Comparison of ENCODE assay signal across 10 mouse cellular contexts in the genomic region with DNA sequence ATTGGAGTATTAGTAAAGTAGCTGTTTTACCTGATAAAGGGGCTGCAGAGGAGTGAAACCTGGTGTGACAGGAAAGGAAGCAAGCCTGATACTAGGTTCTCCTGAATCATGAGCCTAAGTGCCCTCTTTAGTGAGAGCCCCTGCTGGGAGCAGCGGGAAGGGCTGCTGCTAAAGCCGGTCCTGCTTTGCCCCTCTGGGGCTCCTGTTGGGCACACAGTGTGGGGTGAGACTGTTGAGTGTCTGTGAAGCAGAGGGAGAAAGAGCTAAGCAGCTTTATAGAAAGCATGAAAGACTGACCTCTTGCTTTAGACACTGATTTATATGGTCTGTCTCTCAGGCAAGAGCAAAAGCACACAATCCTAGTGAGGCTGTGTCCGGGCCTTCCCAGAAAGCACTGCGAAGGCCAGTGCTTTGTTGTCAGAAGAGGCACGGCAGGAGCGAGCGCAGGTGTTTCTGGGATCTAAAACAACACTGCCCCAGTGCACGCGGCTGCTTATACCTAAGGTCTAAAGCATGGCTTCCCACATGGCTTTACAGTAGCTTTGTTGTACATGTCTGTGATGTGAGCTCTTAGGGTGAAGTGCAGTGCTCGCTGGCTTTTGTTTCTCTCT. TPM values are rescaled to one million over a fixed set of nuclear protein-coding genes. Genes with fewer than 3 reads are reported as not detected.
DNase-seq lines count a peak whose midpoint lies in the region; ATAC-seq lines count a peak whose summit lies in the region.
"Had no signal": no experiment of that assay in that cellular context is flagged by ENCODE, and none has a peak within 500 bp of the region (broad histone marks: within the 10 kb centered on the region; RNA-seq: fewer than 3 reads in every experiment).

No protein-coding gene starts in this region.

- H3K36me3 ChIP-seq in heart, embryonic 10.5 days = no peaks in the 10 kb centered on the region
- peaks cover 22% of the 10 kb centered on the region for H3K36me3 ChIP-seq in embryonic facial prominence, embryonic 10.5 days (replicated peaks)
- H3K36me3 ChIP-seq in hindbrain, embryonic 14.5 days (replicated peaks; ENCODE audit: control insufficient read depth, insufficient read depth) = no peaks in the 10 kb centered on the region; the same call in 1 of the 2 replicates
- no peaks in the 10 kb centered on the region for H3K36me3 ChIP-seq in neural tube, embryonic 13.5 days

- H3K27me3 ChIP-seq in heart, embryonic 10.5 days (ENCODE audit: insufficient read depth, poor library complexity, severe bottlenecking) = no peaks in the 10 kb centered on the region
- no peaks in the 10 kb centered on the region for H3K27me3 ChIP-seq in embryonic facial prominence, embryonic 10.5 days (replicated peaks; ENCODE audit: low read depth, poor library complexity, severe bottlenecking)
- no peaks in the 10 kb centered on the region for H3K27me3 ChIP-seq in hindbrain, embryonic 14.5 days (ENCODE audit: control insufficient read depth, insufficient read depth, low read length)
- H3K27me3 ChIP-seq in neural tube, embryonic 13.5 days = no peaks in the 10 kb centered on the region
- H3K27me3 ChIP-seq: megakaryocyte, embryonic 14.5 days had no signal

- peak; percentile 72 for DNase-seq in heart, embryonic 10.5 days (ENCODE audit: low spot score)
- no peak for DNase-seq in heart, adult 18-20 months
- DNase-seq in embryonic facial prominence, embryonic 10.5 days (ENCODE audit: low spot score) = no peak
- DNase-seq in hindbrain, embryonic 14.5 days (ENCODE audit: low spot score) = no peak
- DNase-seq in left cerebral cortex, adult 18-20 months (ENCODE audit: low spot score in 2 of 2) = no peak
- no peak for DNase-seq in testis, postnatal 14 days (ENCODE audit: low spot score)

- whole genome bisulfite sequencing in heart, embryonic 10.5 days = 42% methylated on average over 10 of the region's 10 CpGs
- WGBS in embryonic facial prominence, embryonic 10.5 days = 35% methylated on average over 10 of the region's 10 CpGs
- 16% methylated on average over 10 of the region's 10 CpGs for WGBS in hindbrain, embryonic 14.5 days
- WGBS in neural tube, embryonic 13.5 days = 11% methylated on average over 10 of the region's 10 CpGs

- H3K4me2 ChIP-seq in hindbrain, embryonic 14.5 days (replicated peaks) = peak overlapping the region; percentile 23; the same call in 1 of the 2 replicates
- peak overlapping the region; percentile 30 for H3K4me2 ChIP-seq in neural tube, embryonic 13.5 days

- no peaks in the 10 kb centered on the region for H3K9me3 ChIP-seq in heart, embryonic 10.5 days
- no peaks in the 10 kb centered on the region for H3K9me3 ChIP-seq in embryonic facial prominence, embryonic 10.5 days
- H3K9me3 ChIP-seq in hindbrain, embryonic 14.5 days (ENCODE audit: control insufficient read depth, low read length) = no peaks in the 10 kb centered on the region
- H3K9me3 ChIP-seq in neural tube, embryonic 13.5 days = no peaks in the 10 kb centered on the region
- H3K9me3 ChIP-seq: megakaryocyte, embryonic 14.5 days had no signal

- ATAC-seq in hindbrain, embryonic 14.5 days (ENCODE audit: low FRiP score) = peak; percentile 26; the same call in 1 of the 2 replicates
- peak; percentile 77 for ATAC-seq in neural tube, embryonic 13.5 days (ENCODE audit: low read depth)
- no peak for ATAC-seq in erythroid progenitor cell, adult 5-6 weeks (replicated peaks; ENCODE audit: low FRiP score, poor library complexity, severe bottlenecking)

- no peak overlapping the region for H3K9ac ChIP-seq in hindbrain, embryonic 14.5 days
- H3K9ac ChIP-seq in neural tube, embryonic 13.5 days = peak overlapping the region; percentile 61
- H3K9ac ChIP-seq: liver, embryonic 14.5 days had no signal

- no peaks in the 10 kb centered on the region for H3K4me1 ChIP-seq in heart, embryonic 10.5 days
- peaks cover 20% of the 10 kb centered on the region for H3K4me1 ChIP-seq in embryonic facial prominence, embryonic 10.5 days
- H3K4me1 ChIP-seq in hindbrain, embryonic 14.5 days (replicated peaks; ENCODE audit: control insufficient read depth, insufficient read depth, low read length) = no peaks in the 10 kb centered on the region; the same call in 1 of the 2 replicates
- peaks cover 27% of the 10 kb centered on the region for H3K4me1 ChIP-seq in neural tube, embryonic 13.5 days (replicated peaks)
- H3K4me1 ChIP-seq: megakaryocyte, embryonic 14.5 days had no signal

- H3K4me3 ChIP-seq in heart, embryonic 10.5 days = no peak overlapping the region; the same call in 1 of the 2 replicates
- H3K4me3 ChIP-seq in embryonic facial prominence, embryonic 10.5 days = no peak overlapping the region
- no peak overlapping the region for H3K4me3 ChIP-seq in hindbrain, embryonic 14.5 days (replicated peaks; ENCODE audit: low read length)
- H3K4me3 ChIP-seq in neural tube, embryonic 13.5 days = no peak overlapping the region
- H3K4me3 ChIP-seq: megakaryocyte, embryonic 14.5 days had no signal

- no peak overlapping the region; the same call in 1 of the 2 replicates for H3K27ac ChIP-seq in heart, embryonic 10.5 days
- peak overlapping the region; percentile 15; the same call in 1 of the 2 replicates for H3K27ac ChIP-seq in embryonic facial prominence, embryonic 10.5 days (replicated peaks)
- 0 out of 2 replicates have a peak overlapping the region, but pooled peaks have one; percentile 5 for H3K27ac ChIP-seq in hindbrain, embryonic 14.5 days
- peak overlapping the region; percentile 63 for H3K27ac ChIP-seq in neural tube, embryonic 13.5 days (replicated peaks)
- H3K27ac ChIP-seq: liver, embryonic 14.5 days had no signal

RNA-seq across cellular contexts. Expression of a gene that starts 21.1 kb away (rescaled TPM):
- polyA plus RNA-seq in heart, embryonic 10.5 days (2016; fragmentation: Nextera tagmentation; extraction: Ambion mirVana) = 18.6 and 33.8 TPM in 2 replicates
- total RNA-seq in heart, adult 18-20 months (2021) = 10 to 100 TPM; 21.5 to 28.3 TPM
- polyA plus RNA-seq in embryonic facial prominence, embryonic 10.5 days (2016; fragmentation: Nextera tagmentation; extraction: Ambion mirVana) = 42.0 and 47.1 TPM in 2 replicates
- 37.8 and 38.6 TPM in 2 replicates for polyA plus RNA-seq in hindbrain, embryonic 14.5 days (2014; fragmentation: Nextera tagmentation; extraction: Ambion mirVana)
- 44.0 and 49.5 TPM in 2 replicates for polyA plus RNA-seq in neural tube, embryonic 13.5 days (2015; fragmentation: Nextera tagmentation; extraction: Ambion mirVana)
- 0.72 TPM in 1 of 2 replicates, not detected in the other for total RNA-seq in erythroid progenitor cell, adult 5-6 weeks (2015; ENCODE audit: low replicate concordance)
- total RNA-seq in erythroid progenitor cell, adult 5-6 weeks (2017; ENCODE audit: low replicate concordance) = 1.0 and 1.7 TPM in 2 replicates
- 100 to 1,000 TPM; 110 to 111 TPM for total RNA-seq in left cerebral cortex, adult 18-20 months (2021)
